Mouse (Mus musculus): ENCODE measurements around the gene Oaf.

The Oaf gene

DNA sequence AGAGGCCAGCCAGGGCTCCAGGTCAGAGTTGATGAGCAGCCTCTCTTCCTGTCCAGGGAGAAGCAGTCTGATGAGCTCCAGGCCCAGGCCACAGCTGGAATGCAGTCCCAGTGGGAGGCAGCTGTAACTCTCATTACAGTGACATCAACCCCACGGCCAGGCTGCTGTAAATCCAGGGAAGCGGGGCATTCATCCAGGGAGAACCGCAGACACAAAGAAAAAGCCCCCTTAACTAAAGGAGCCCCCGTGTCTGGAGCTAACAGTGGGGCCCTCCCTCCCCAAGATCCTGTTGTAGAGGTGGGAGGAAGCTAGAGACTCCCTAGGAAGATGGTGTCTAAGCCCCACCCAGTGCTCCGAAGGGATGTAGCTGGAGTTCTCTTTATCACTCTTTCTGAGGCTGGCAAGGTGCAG lies 13.6 kb upstream of the Oaf start:
- TF ChIP-seq NANOG (IDR thresholded peaks at IDR 0.05; ENCODE audit: borderline replicate concordance, low read length) (no peak), POU5F1 (IDR thresholded peaks at IDR 0.05; ENCODE audit: borderline replicate concordance, low read length) (no peak), CTCF (conservative IDR thresholded peaks at IDR 0.05; ENCODE audit: low read length) (no peak)
- H3K27me3 ChIP-seq (ENCODE audit: insufficient read depth, low read length): peaks cover 3% of the 10 kb centered on the region; the same call in 1 of the 2 replicates
- H3K4me3 ChIP-seq (replicated peaks; ENCODE audit: low read length): no peak overlapping the region
- peaks cover 47% of the 10 kb centered on the region for H3K4me1 ChIP-seq (replicated peaks; ENCODE audit: low read depth, low read length)
- no peaks in the 10 kb centered on the region for H3K9me3 ChIP-seq (ENCODE audit: low read length)
- no peaks in the 10 kb centered on the region for H3K36me3 ChIP-seq (ENCODE audit: insufficient read depth, low read length)

GRCm38 (mm10) chr9:43252790-43253189 lies 13.1 kb upstream of the Oaf start:
- peaks cover 3% of the 10 kb centered on the region; the same call in 1 of the 2 replicates for H3K27me3 ChIP-seq (ENCODE audit: insufficient read depth, low read length)
- peaks cover 47% of the 10 kb centered on the region for H3K4me1 ChIP-seq (replicated peaks; ENCODE audit: low read depth, low read length)
- no peak overlapping the region for H3K4me3 ChIP-seq (replicated peaks; ENCODE audit: low read length)
- no peaks in the 10 kb centered on the region for H3K36me3 ChIP-seq (ENCODE audit: insufficient read depth, low read length)
- no peak for TF ChIP-seq NANOG (IDR thresholded peaks at IDR 0.05; ENCODE audit: borderline replicate concordance, low read length)
- TF ChIP-seq CTCF (conservative IDR thresholded peaks at IDR 0.05; ENCODE audit: low read length): no peak
- no peak for TF ChIP-seq POU5F1 (IDR thresholded peaks at IDR 0.05; ENCODE audit: borderline replicate concordance, low read length)
- H3K9me3 ChIP-seq (ENCODE audit: low read length): no peaks in the 10 kb centered on the region

DNA sequence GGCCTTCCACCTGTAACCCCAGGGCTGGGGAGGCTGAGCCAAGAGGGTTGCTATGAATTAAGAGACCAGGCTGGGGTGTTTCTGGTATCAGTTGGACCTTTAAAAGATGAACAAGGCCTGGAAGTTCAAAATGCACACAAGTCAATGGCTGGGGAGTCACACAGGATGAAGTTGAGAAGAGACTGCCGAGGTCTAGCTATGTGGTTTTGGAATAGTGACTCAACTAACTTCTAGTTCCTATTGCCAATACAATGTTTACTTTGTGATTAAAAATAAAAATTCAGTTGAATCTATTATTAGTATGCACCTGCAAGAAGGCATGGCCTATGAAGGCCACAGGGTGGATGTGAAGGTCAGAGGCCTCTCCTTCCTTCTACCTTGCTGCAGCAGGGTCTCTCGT lies 12.1 kb upstream of the Oaf start:
- Histone ChIP-seq H3K36me3 (ENCODE audit: insufficient read depth, low read length) (no peaks in the 10 kb centered on the region), H3K27me3 (ENCODE audit: insufficient read depth, low read length) (peaks cover 3% of the 10 kb centered on the region; the same call in 1 of the 2 replicates), H3K4me3 (replicated peaks; ENCODE audit: low read length) (no peak overlapping the region), H3K4me1 (replicated peaks; ENCODE audit: low read depth, low read length) (peaks cover 41% of the 10 kb centered on the region), H3K9me3 (ENCODE audit: low read length) (no peaks in the 10 kb centered on the region)
- no peak for TF ChIP-seq NANOG (IDR thresholded peaks at IDR 0.05; ENCODE audit: borderline replicate concordance, low read length)

GRCm38 (mm10) chr9:43246738-43247180 lies 7.0 kb upstream of the Oaf start:
- Histone ChIP-seq H3K36me3 (ENCODE audit: insufficient read depth, low read length) (no peaks in the 10 kb centered on the region), H3K4me1 (replicated peaks; ENCODE audit: low read depth, low read length) (peaks cover 38% of the 10 kb centered on the region), H3K4me3 (replicated peaks; ENCODE audit: low read length) (no peak overlapping the region), H3K9me3 (ENCODE audit: low read length) (no peaks in the 10 kb centered on the region), H3K27me3 (ENCODE audit: insufficient read depth, low read length) (peaks cover 35% of the 10 kb centered on the region)
- TF ChIP-seq POU5F1 (IDR thresholded peaks at IDR 0.05; ENCODE audit: borderline replicate concordance, low read length) (no peak), CTCF (conservative IDR thresholded peaks at IDR 0.05; ENCODE audit: low read length) (no peak), NANOG (IDR thresholded peaks at IDR 0.05; ENCODE audit: borderline replicate concordance, low read length) (no peak)

GRCm38 (mm10) chr9:43245801-43246570 lies 6.3 kb upstream of the Oaf start:
- H3K9me3 ChIP-seq (ENCODE audit: low read length): no peaks in the 10 kb centered on the region
- TF ChIP-seq NANOG (IDR thresholded peaks at IDR 0.05; ENCODE audit: borderline replicate concordance, low read length) (no peak), POU5F1 (IDR thresholded peaks at IDR 0.05; ENCODE audit: borderline replicate concordance, low read length) (no peak), CTCF (conservative IDR thresholded peaks at IDR 0.05; ENCODE audit: low read length) (no peak)
- peaks cover 38% of the 10 kb centered on the region for H3K4me1 ChIP-seq (replicated peaks; ENCODE audit: low read depth, low read length)
- no peak overlapping the region for H3K4me3 ChIP-seq (replicated peaks; ENCODE audit: low read length)
- H3K36me3 ChIP-seq (ENCODE audit: insufficient read depth, low read length): no peaks in the 10 kb centered on the region
- peaks cover 40% of the 10 kb centered on the region for H3K27me3 ChIP-seq (ENCODE audit: insufficient read depth, low read length)

DNA sequence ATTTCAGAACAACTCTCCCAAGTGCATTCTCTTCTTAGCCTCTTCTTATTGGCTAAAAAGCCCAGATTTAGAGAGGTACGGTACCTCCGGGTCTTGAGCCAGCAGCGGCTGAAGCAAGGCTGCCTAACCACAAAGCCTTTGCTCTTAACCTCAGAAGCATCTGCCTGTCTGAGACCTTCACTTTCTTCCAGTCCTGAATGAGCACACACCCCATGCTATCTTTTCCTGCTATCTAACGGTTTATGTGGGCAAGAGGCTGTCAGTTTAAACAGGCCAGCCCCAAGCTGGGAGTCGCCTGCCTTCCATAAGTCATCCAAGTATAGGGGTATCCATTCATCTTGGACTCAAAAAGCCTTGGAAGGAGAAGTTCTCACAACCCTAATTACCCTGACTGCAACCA lies 2.7 kb upstream of the Oaf start:
- Histone ChIP-seq H3K27me3 (ENCODE audit: insufficient read depth, low read length) (peaks cover 72% of the 10 kb centered on the region), H3K4me1 (replicated peaks; ENCODE audit: low read depth, low read length) (peaks cover 45% of the 10 kb centered on the region), H3K36me3 (ENCODE audit: insufficient read depth, low read length) (no peaks in the 10 kb centered on the region), H3K9me3 (ENCODE audit: low read length) (no peaks in the 10 kb centered on the region), H3K4me3 (replicated peaks; ENCODE audit: low read length) (no peak overlapping the region)
- TF ChIP-seq POU5F1 (IDR thresholded peaks at IDR 0.05; ENCODE audit: borderline replicate concordance, low read length) (no peak), NANOG (IDR thresholded peaks at IDR 0.05; ENCODE audit: borderline replicate concordance, low read length) (no peak)

DNA sequence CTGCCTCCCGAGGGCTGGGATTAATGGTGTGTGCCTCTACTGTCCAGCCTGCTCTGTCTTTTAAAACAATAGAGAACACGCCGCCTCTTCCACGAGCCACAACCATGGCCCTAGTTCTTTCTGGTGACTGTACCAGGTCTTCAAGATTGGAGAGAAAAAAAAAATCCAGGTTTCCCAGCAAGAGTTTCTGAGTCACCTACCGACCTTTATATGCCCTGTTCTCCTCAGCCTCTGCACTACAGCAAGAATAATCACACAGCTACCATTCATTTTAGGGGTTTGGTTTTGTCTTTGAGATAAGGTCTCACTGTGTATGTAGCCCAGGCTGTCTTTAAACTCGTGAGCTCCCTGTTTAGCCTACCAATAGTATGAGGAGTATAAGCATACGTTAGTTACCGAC lies 2.3 kb upstream of the Oaf start:
- no peaks in the 10 kb centered on the region for H3K9me3 ChIP-seq (ENCODE audit: low read length)
- H3K4me1 ChIP-seq (replicated peaks; ENCODE audit: low read depth, low read length): peaks cover 49% of the 10 kb centered on the region
- TF ChIP-seq CTCF (conservative IDR thresholded peaks at IDR 0.05; ENCODE audit: low read length) (no peak), NANOG (IDR thresholded peaks at IDR 0.05; ENCODE audit: borderline replicate concordance, low read length) (no peak), POU5F1 (IDR thresholded peaks at IDR 0.05; ENCODE audit: borderline replicate concordance, low read length) (no peak)
- no peak overlapping the region for H3K4me3 ChIP-seq (replicated peaks; ENCODE audit: low read length)
- H3K27me3 ChIP-seq (ENCODE audit: insufficient read depth, low read length): peaks cover 77% of the 10 kb centered on the region
- H3K36me3 ChIP-seq (ENCODE audit: insufficient read depth, low read length): no peaks in the 10 kb centered on the region

DNA sequence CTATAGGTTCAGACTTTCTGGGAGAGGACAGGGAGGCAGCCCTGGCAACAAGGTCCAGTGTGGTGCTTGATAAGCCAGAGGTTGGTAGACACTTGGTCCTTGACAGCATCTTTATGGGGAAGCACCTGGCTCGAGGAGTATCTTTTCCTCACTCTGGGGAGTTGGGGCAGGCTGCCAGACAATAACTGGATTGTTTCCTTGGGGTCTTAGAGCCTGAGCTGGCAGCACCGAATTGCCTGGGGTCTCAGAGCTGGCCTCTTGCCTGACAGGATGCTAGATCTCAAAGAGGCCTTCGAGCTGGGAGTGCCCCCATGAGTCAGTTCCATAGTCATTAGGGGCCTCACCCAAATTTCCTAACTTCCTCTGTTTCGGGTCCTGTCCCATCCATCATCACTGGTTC lies 1.6 kb upstream of the Oaf start:
- Histone ChIP-seq H3K27me3 (ENCODE audit: insufficient read depth, low read length) (peaks cover 83% of the 10 kb centered on the region), H3K36me3 (ENCODE audit: insufficient read depth, low read length) (no peaks in the 10 kb centered on the region), H3K4me1 (replicated peaks; ENCODE audit: low read depth, low read length) (peaks cover 47% of the 10 kb centered on the region), H3K4me3 (replicated peaks; ENCODE audit: low read length) (no peak overlapping the region), H3K9me3 (ENCODE audit: low read length) (no peaks in the 10 kb centered on the region)
- TF ChIP-seq POU5F1 (IDR thresholded peaks at IDR 0.05; ENCODE audit: borderline replicate concordance, low read length): no peak
- TF ChIP-seq CTCF (conservative IDR thresholded peaks at IDR 0.05; ENCODE audit: low read length): no peak
- no peak for TF ChIP-seq NANOG (IDR thresholded peaks at IDR 0.05; ENCODE audit: borderline replicate concordance, low read length)

- peaks cover 90% of the 10 kb centered on the region for H3K27me3 ChIP-seq (ENCODE audit: insufficient read depth, low read length)
- no peaks in the 10 kb centered on the region for H3K36me3 ChIP-seq (ENCODE audit: insufficient read depth, low read length)
- no peaks in the 10 kb centered on the region for H3K9me3 ChIP-seq (ENCODE audit: low read length)
- peak overlapping the region; percentile 81; the same call in 1 of the 2 replicates for H3K4me3 ChIP-seq (replicated peaks; ENCODE audit: low read length)
- peaks cover 47% of the 10 kb centered on the region for H3K4me1 ChIP-seq (replicated peaks; ENCODE audit: low read depth, low read length)
- TF ChIP-seq NANOG (IDR thresholded peaks at IDR 0.05; ENCODE audit: borderline replicate concordance, low read length): no peak
- no peak for TF ChIP-seq CTCF (conservative IDR thresholded peaks at IDR 0.05; ENCODE audit: low read length)
- no peak for TF ChIP-seq POU5F1 (IDR thresholded peaks at IDR 0.05; ENCODE audit: borderline replicate concordance, low read length)
These were observed 836 bp upstream of the Oaf start for GRCm38 (mm10) chr9:43240594-43240900.

Measured in E14TG2a.4 (cell line).